Mouse (Mus musculus): ENCODE data around the gene Pex14.

GRCm38 (mm10) chr4:149060621-149061431 lies 38.9 kb downstream of the Pex14 start:
- TF ChIP-seq EP300 (optimal IDR thresholded peaks at IDR 0.05) (no peak), CTCF (IDR thresholded peaks at IDR 0.05; ENCODE audit: low read depth) (peak; percentile 62)

Data from stomach, postnatal 0 days (tissue).